Mouse (Mus musculus): ENCODE measurements around the gene Cav1.

Gene Cav1

GRCm38 (mm10) chr6:17305954-17306601 is at the start of gene Cav1:
Cav1 (plus strand) TSS chr6:17306335.
- DNase-seq (ENCODE audit: low read depth, low spot score) = peak; percentile 31

GRCm38 (mm10) chr6:17258142-17258541 is 48.0 kb upstream of the Cav1 start:
- DNase-seq (ENCODE audit: low read depth, low spot score) = no peak

GRCm38 (mm10) chr6:17258911-17259310 is 47.2 kb upstream of the Cav1 start:
- DNase-seq (ENCODE audit: low read depth, low spot score) = no peak

- DNase-seq (ENCODE audit: low read depth, low spot score) = no peak
Observed at GRCm38 (mm10) chr6:17262786-17263185, 43.3 kb upstream of the Cav1 start.

GRCm38 (mm10) chr6:17265043-17265442 is 41.1 kb upstream of the Cav1 start:
- no peak for DNase-seq (ENCODE audit: low read depth, low spot score)

GRCm38 (mm10) chr6:17266466-17266865 is 39.7 kb upstream of the Cav1 start:
- DNase-seq (ENCODE audit: low read depth, low spot score) = no peak

- DNase-seq (ENCODE audit: low read depth, low spot score) = no peak
Observed at GRCm38 (mm10) chr6:17278366-17278765, 27.8 kb upstream of the Cav1 start.

GRCm38 (mm10) chr6:17280939-17281756 is 25.0 kb upstream of the Cav1 start, which contains the start of gene Cav2:
Cav2 (plus strand) TSS chr6:17281185.
- DNase-seq (ENCODE audit: low read depth, low spot score) = peak; percentile 14

GRCm38 (mm10) chr6:17281757-17282092 is 24.4 kb upstream of the Cav1 start:
- no peak for DNase-seq (ENCODE audit: low read depth, low spot score)

GRCm38 (mm10) chr6:17282159-17282558 is 24.0 kb upstream of the Cav1 start:
- DNase-seq (ENCODE audit: low read depth, low spot score) = no peak

- no peak for DNase-seq (ENCODE audit: low read depth, low spot score)
Observed at GRCm38 (mm10) chr6:17283834-17284233, 22.3 kb upstream of the Cav1 start.

GRCm38 (mm10) chr6:17286381-17286780 is 19.8 kb upstream of the Cav1 start:
- DNase-seq (ENCODE audit: low read depth, low spot score) = no peak

- no peak for DNase-seq (ENCODE audit: low read depth, low spot score)
Observed at GRCm38 (mm10) chr6:17295116-17295515, 11.0 kb upstream of the Cav1 start.

GRCm38 (mm10) chr6:17306602-17307325 is 629 bp downstream of the Cav1 start:
- DNase-seq (ENCODE audit: low read depth, low spot score) = no peak

- DNase-seq (ENCODE audit: low read depth, low spot score) = peak; percentile 49
Observed at GRCm38 (mm10) chr6:17307461-17308115, 1.5 kb downstream of the Cav1 start.

- no peak for DNase-seq (ENCODE audit: low read depth, low spot score)
Observed at GRCm38 (mm10) chr6:17308661-17309060, 2.5 kb downstream of the Cav1 start.

GRCm38 (mm10) chr6:17309260-17309659 is 3.1 kb downstream of the Cav1 start:
- no peak for DNase-seq (ENCODE audit: low read depth, low spot score)

GRCm38 (mm10) chr6:17314241-17314640 is 8.1 kb downstream of the Cav1 start:
- DNase-seq (ENCODE audit: low read depth, low spot score) = no peak

- DNase-seq (ENCODE audit: low read depth, low spot score) = no peak
Observed at GRCm38 (mm10) chr6:17314659-17315616, 8.8 kb downstream of the Cav1 start.

- no peak for DNase-seq (ENCODE audit: low read depth, low spot score)
Observed at GRCm38 (mm10) chr6:17316294-17317166, 10.4 kb downstream of the Cav1 start.

Data from WW6 (cell line).